Mouse (Mus musculus): ENCODE measurements at regions not wholly inside any gene's neighbourhood (a gene's known extent, or its start where the extent isn't known, plus 50 kb on each side); places are given as distances from the start of the nearest gene placed in this dataset.

DNA sequence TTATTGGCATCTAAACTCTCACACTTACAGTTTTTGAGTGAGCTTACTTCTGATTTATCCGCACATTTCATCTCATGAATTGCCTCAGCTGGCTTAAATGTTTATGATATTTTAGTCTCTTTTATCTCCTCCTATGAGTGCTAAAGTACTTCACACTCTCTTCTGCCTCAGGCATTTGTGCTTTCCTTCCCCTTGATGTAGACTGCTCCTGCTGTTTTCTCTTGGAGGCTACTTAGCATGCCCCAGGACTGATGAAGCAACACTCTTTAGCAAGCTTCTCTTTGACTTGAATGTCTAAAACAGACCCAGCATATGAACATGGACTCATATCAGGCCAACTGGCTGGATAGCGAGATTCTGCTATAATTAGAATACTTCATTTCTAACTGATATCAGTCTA is 882.8 kb downstream of the Tecrl start:
- no peak for DNase-seq

DNA sequence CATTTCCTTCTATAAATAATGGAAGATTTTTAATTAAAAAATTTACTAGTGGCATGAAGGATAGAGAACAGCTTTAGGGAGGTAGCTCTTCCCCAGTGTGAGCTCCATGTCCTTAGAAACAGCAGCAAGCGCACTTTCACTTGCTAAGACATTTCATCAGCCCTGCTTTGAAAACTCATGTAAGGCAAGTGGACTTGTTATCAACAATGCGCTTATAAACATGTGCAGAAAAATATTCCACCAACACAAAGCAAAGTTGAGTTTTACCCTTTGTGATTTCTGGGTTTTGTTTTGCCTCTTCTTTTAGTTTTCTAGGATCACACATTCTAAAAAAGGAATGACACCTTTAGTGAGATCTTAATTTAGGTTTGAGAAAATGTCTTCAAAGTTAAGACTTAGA is 890.7 kb downstream of the Tecrl start:
- DNase-seq, result no peak

DNA sequence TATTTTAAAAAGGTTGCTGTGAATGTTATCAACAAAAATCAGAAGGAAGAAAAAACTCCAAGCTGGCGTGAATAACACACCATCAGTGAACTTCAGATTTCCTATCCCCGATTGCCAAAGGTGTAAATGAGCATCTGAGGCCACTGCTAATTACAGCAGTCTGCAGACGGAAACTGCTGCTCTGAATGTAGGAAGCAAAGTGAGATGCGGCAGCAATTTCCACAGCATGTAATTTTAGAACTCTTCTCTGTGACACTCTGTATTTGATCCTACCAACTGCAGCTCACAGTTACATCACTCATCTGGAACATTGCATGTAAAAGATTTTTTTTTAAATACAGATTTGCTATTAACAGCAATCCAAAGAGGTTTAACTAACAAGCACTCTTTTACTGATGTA is 913.7 kb downstream of the Tecrl start:
- DNase-seq, result no peak

DNA sequence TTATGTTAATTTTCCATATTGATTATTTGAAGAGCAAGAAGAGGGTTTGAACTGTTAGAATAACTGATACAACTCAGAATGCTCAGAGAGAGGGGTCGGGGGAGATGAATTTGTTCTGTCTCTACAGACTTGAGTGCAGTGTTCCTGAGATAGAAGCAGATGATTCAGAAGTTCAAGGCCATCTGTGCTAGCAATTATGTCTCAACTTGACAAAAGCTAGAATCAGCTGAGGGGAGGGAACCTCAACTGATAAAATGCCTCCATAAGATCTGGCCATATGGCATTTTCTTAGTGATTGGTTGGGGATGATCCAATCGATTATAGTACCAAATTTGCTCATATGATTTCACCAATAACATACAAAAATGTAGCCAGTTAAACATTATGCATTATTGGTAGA is 914.9 kb downstream of the Tecrl start:
- no peak for DNase-seq

DNA sequence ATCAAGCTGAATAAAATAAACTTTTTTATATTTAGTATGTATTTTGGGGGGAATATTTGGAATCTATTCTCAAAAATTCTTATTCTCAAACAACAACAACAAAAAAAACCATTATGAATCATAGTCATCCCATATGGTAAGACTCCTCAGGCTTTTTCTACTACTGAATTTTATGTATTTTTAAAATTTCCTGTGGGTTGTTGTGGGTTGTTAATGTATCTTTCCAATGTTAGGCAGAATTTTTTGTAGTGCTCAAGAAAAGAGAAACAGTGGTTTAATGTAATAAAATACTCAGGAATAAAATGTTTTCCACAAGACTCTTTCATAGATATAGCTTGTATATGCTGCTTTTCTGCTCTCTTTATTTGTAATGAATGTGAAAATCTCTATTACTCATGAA is 934.6 kb downstream of the Tecrl start:
- DNase-seq, result no peak

DNA sequence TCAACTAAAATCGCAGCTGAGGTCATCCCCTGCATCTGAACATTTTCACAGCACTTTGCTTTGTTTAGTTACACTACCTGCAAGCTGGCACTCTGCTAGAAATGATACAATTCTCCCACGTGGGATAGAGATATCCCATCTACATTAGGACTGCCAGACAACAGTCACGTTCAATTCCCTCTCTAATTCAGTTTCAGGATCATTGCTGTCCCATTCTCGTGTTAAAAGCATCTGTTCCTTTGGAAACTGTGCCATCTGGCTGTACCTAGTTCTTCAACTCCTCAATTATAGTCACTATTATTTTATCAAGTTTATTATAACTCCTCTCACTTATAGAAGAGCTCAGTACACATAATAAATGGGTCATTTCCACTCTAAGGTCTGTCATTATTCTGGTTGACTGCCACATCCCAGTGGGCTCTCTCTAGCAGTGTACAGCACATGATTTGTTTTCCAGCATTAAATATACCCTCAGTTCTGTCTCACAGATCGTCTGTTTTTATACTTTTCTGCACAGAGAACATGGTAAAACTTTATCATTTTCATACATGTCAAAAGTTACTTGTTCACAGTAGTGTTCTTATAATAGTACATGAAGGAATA is 958.3 kb downstream of the Tecrl start:
- DNase-seq, result no peak

DNA sequence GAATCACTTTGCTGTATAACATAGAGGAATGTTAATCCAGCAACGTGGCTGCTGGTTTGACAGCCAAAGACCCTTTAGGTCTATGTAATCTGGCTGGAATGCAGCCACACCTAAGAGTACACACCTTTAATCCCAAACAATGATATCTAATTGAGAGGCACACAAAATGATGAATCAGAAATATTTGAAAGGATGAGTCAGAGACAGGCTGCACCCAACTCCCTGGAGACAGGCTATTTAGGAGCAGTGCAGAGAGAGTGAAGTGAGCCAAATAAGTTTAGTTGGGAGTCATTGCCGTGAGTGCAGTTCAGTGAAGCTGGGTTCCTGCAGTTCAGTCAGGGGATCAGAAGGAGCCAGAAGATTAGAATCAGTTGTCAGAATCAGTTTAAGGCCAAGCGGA is 993.4 kb downstream of the Tecrl start:
- no peak for DNase-seq

DNA sequence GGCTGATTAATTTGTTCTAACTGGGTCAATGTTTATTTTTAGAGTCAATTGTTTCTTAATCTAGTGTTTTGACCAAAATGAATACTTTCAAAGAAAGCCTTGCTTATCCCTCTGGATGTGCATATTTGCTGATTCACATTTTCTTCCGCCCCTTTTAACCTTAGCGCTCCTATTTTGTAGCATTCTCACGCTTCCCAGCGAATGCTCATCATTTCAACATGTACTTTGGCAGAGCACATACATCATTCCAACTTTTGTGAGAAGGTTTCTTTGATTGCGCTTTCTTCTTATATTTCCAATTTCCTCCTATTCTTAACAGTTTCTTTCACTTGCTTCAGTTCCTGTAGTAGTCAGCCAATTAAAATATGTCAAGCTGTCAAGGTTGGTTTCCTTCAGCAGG is 998.7 kb downstream of the Tecrl start:
- DNase-seq, result no peak

DNA sequence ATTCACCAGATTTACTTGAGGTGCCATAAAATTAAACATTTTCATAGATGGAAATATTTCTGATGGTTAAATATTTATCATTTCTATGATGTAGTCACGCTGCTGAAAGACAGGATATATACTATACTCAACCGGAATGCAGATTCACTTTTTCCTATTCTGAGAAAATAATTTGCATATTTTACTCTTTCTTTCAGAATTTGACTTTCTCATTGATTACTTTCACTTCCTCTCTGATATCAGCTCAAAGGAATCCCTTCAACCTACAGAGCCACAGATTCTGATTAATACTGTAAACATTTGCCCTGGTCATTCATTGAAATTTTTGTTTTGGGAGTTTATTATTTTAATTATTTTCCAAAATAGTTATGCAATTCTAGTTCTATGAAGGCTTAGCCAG is 1003.9 kb downstream of the Tecrl start:
- no peak for DNase-seq

DNA sequence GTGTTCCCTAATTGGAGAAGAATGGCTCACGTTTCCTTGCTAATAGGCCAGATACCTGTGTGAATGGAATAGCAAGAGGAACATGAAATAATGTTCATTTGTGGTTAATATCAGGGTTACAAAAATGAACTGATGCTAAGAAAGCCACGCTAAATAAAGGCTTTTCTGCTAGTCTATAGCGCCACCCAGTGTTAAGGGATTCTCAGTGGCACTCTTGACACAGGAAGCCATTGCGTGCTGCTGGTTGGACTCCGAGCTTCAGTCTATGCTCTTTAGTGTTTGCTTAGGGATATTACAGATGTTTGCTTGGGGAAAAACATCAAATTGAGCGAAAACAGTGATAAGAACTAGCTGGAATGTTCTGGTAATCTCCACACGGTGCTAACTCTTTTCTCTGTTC is 1008.3 kb downstream of the Tecrl start:
- DNase-seq, result peak; percentile 1

DNA sequence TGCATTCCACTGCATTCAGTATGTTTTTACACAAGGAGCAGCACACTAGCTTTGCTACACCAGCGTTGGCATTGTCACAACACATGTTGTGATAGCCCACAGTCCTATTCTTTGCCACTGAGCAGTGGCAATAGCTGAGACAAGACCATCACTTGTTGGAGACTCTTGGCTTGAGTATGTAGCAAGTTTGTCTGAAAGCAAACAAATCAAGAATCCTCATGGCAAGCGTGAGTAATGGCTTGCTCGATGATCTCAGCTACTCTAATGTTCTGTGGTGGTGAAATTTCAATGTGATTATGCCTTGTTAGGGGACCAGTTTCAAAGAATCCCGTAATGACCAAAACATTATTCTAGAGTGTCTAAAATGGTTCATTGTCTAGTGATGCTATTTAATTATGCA is 1030.6 kb downstream of the Tecrl start:
- no peak for DNase-seq

DNA sequence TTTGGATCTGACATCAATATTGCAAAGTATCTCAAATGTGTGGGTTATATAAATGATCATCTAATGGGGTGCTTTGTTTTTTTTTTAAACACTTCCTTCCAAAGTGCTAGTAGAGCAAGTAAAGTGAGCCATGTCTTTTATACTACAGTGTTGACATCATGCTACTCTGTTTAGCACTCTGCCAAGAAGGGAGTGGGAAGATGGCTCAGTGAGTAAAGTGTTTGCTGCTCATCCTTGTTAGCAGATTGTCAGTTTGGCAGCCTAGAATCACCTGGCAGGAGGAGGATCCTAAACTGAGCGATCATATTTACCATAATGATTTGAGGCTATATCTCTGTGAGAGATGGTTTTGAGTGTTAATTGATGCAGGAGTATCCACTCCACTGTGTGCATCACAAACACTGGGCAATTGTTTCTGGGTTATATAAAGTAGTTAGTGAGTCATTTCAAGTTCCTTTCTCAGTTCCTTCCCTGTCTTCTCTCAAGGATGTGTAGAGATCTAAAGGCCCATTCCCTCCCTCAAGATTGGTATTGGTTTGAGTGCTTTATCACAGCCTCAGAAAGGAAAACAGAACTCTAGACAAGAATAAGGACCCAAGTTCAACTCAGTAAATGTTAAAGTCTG is 1035.2 kb downstream of the Tecrl start:
- DNase-seq, result no peak

DNA sequence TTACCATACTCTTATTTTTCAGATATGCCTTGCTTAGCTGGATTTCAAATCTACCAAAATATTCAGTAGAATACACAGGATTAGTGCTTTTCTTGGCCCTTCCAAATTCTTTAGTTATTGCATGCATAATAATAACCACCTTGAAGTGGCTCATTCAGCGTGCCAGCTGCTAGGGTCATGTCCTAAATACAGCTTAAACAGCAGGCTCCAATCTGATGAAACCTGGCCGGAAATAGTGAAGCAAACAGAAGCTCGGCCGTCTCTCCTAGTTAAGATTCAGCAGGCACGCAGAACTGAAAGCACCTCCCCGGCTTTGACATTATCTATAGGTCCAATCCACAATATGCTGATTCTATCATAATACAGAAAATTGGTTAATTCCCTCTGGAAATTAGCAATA is 1042.9 kb downstream of the Tecrl start:
- no peak for DNase-seq

DNA sequence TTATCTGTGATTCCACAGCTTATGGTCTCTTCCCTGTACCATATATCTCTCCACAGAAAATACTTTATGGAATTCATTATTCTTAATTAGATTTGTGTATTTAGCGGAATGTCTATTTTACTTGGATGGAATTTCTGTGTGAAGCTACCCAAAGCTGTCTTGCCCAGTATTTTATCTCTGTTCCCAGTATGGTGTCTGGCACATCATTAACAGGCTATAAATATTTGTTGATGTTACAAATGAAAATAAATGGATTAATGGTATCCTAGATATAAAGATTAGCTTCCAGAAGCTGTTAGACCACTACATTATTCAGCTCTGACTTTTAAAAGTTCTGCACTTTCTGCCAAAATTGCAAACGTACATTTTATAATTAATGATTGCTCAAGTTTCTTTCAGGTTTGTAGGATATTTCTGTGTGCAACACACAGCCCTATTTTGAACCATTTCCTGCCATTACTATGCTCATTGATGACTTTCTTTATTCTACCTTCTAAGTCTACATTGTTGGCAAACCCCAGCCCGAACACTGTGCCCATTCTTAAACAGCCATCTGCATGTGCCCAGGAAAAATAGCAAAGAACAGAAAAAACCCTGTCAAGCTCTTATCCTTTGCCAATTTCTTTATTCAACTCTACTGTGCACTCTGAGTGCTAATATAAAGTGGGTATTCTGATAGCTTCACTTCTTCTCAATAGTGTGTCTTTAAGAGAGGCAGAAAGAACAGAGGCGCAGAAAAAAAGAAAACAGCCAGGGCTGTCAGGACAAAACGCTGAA is 1066.7 kb downstream of the Tecrl start:
- no peak for DNase-seq

DNA sequence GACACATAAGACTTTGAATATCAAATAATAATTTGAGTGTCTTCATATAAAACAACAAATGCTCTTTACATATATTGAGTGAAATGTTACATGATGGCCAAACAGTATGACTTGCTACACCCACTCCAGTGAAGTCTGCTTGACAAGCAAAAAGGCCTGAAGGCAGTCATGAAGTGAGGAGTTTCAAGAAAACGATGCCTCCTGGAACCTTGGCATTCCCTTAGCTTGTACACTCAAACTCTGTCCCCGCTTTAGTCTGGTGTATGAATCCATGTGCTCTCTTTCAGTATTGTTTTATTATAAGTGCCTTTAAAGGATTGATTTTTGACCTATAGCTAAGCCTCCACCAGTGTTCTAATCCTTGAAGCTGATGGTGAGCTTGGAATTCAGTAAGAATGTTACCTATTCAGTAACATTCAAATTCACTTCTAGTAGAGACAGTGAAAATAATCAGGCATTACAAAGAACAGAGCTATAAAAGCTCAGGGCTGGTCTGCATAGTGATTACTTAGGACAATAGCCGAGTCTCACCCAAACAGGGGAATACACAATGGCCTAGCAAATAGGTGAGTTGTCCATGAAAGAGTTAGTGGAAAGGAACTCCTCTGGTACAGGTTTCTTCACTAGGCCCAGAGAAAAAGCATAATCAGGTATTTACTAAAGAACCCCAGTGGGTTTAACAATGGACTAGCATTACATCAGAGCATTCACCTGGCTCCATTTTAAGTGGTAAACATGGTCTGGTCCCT is 1101.5 kb downstream of the Tecrl start:
- DNase-seq, result no peak

DNA sequence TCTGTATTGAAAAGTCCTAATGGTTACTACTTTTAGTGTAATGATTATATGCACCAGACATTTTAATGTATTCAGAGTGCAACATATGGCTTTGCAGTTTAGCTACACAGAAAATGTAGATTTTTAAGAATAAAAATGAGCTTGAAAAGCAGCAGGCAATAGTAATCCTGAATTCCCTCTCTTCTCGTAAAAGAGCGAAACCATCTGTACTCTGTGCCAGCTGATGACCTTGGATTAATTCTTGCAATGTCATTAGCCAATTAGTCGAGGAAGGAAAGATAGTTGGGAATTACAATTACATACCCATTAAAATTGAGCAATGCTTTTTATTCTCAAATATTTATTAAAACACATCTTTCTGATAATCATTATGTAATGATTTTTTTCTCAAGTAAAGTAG is 1128.7 kb downstream of the Tecrl start:
- no peak for DNase-seq

DNA sequence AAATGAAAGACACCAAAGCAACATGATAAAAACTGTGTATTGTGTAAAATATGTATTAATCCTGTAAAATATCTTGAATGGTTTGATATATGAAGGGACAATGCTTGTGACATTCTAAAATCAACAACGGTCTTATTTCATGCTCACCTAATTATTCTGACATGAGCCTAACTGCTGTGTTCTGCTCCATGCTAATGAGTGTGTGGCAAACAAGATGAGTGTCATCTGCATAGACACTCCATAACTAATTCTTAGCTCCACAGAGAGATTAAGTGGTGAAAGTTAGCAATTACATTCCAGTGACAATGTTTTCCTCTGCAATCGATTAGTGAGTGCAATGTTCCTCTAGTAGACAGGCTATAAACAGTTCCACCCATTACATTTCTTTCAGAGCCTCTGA is 1131.4 kb downstream of the Tecrl start:
- DNase-seq, result no peak

DNA sequence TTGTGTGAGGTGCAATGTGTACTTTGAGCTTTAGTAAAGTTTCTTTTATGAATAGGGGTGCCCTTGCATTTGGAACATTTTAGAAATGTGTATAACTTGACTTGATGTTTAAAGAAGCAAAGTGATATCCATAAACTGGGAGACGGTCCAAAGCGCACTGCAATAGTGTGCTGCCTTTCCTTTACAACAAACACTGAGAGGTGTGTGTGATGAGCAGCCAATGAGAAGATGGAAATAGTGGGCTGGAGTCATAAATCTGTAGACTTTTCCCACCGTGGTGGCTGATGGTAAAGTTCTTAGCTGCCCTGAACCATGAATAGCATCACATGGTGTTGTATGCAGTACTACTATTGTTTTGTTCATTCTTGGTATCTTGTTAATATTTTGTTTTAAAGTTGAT is 1151.4 kb downstream of the Tecrl start:
- no peak for DNase-seq

Measured in adrenal gland, adult 8-10 months (tissue).